Mouse (Mus musculus) ES-E14 (cell line): ENCODE results near the gene Gm973. TPM values are rescaled to one million over a fixed set of nuclear protein-coding genes. Genes with fewer than 3 reads are reported as not detected.

Experiments
- DNase-seq: peaks from one replicate; pipeline ENCODE4 v3.0.0-alpha.2; 2013; ENCODE audit warnings: low read depth, low spot score
- H3K27ac ChIP-seq: 2 replicates; pipeline ENCODE4 v1.5.1; 2012; ENCODE audit warnings: low read depth, mild to moderate bottlenecking, low read length, moderate library complexity, mixed read lengths; ENCODE audit not compliant: poor library complexity, insufficient read depth, severe bottlenecking
- H3K36me3 ChIP-seq: 2 replicates; pipeline ENCODE4 v1.6.1; 2012; ENCODE audit warnings: mild to moderate bottlenecking, low read length, moderate library complexity, mixed read lengths; ENCODE audit not compliant: control insufficient read depth, poor library complexity, insufficient read depth, severe bottlenecking
- H3K4me1 ChIP-seq, 2 experiments: fragments of 150-350 bp in 1 of 2; sonication (generic) in 1 of 2; 2 replicates each; pipeline ENCODE4 v1.6.1; 2012; ENCODE audit warnings: low read length in 2 of 2, mild to moderate bottlenecking in 1 of 2, mixed read lengths in 1 of 2; ENCODE audit not compliant: control insufficient read depth in 2 of 2, insufficient read depth in 2 of 2, poor library complexity in 1 of 2
- H3K4me3 ChIP-seq, 2 experiments: fragments of 150-350 bp in 1 of 2; sonication (generic) in 1 of 2; 2 replicates each; pipeline ENCODE4 v1.5.1; 2012; ENCODE audit warnings: low read length in 2 of 2, low read depth in 1 of 2, mild to moderate bottlenecking in 1 of 2, mixed read lengths in 1 of 2; ENCODE audit not compliant: insufficient read depth in 1 of 2, poor library complexity in 1 of 2, severe bottlenecking in 1 of 2
- H3K9ac ChIP-seq: 2 replicates; pipeline ENCODE4 v1.6.1; 2012; ENCODE audit warnings: low read depth, mild to moderate bottlenecking, low read length, mixed read lengths; ENCODE audit not compliant: poor library complexity, insufficient read depth, severe bottlenecking
- H3K9me3 ChIP-seq: fragments of 150-350 bp; sonication (generic); 2 replicates; pipeline ENCODE4 v1.6.1; 2012; ENCODE audit warnings: low read depth, mild to moderate bottlenecking, low read length; ENCODE audit not compliant: control insufficient read depth, insufficient read depth
- CHD2 ChIP-seq: IDR thresholded peaks from 2 replicates; pipeline ENCODE4 v1.6.1; 2014; ENCODE audit warnings: mild to moderate bottlenecking, low read depth, low read length, inconsistent platforms
- HCFC1 ChIP-seq: IDR thresholded peaks from 2 replicates; pipeline ENCODE4 v1.6.1; 2012; ENCODE audit warnings: low read length, inconsistent platforms, borderline replicate concordance; ENCODE audit not compliant: insufficient read depth
- MAFK ChIP-seq: IDR thresholded peaks from 2 replicates; pipeline ENCODE4 v1.6.1; 2014; ENCODE audit warnings: mild to moderate bottlenecking, low read depth, low read length, inconsistent platforms; ENCODE audit not compliant: insufficient read depth
- ZC3H11A ChIP-seq: IDR thresholded peaks from 2 replicates; pipeline ENCODE4 v1.6.1; 2012; ENCODE audit warnings: low read depth, mild to moderate bottlenecking, inconsistent platforms, low read length, borderline replicate concordance
- ZNF384 ChIP-seq: IDR thresholded peaks from 2 replicates; pipeline ENCODE4 v1.6.1; 2012; ENCODE audit warnings: low read depth, low read length, inconsistent platforms
- in situ Hi-C, 2 experiments: fragments of 600-800 bp; cut with MboI; formaldehyde crosslinking; loops; one replicate each; pipeline ENCODE4 v1.15.1; 2025; ENCODE audit warnings: low sequenced_read_pairs in 2 of 2, inconsistent platforms in 1 of 2; ENCODE audit not compliant: unreplicated experiment in 2 of 2
- total RNA-seq: library from RNA; depleted of rRNA; stranded (reverse); fragments of 300-350 nt; gene quantifications from 2 replicates; pipeline ENCODE4 v1.2.3, GENCODE M21; 2012

Gene Gm973
- total RNA-seq, 1 experiment, result 5.8 TPM

- H3K9ac ChIP-seq, result no peak overlapping the region
- no peak overlapping the region for H3K4me3 ChIP-seq
- no peaks in the 10 kb centered on the region for H3K9me3 ChIP-seq
- H3K4me1 ChIP-seq, result peaks cover 0 to 5% of the 10 kb centered on the region in 2 experiments; a peak in 1 of 4 replicates
- DNase-seq, result no peak
- TF ChIP-seq CHD2 (no peak), ZC3H11A (no peak), MAFK (no peak), ZNF384 (no peak), HCFC1 (no peak)
- H3K36me3 ChIP-seq, result no peaks in the 10 kb centered on the region
- H3K27ac ChIP-seq, result no peak overlapping the region
- in situ Hi-C loops, result no loop called here
Observed at GRCm38 (mm10) chr1:59595609-59596008, 79.5 kb downstream of the Gm973 start.

DNA sequence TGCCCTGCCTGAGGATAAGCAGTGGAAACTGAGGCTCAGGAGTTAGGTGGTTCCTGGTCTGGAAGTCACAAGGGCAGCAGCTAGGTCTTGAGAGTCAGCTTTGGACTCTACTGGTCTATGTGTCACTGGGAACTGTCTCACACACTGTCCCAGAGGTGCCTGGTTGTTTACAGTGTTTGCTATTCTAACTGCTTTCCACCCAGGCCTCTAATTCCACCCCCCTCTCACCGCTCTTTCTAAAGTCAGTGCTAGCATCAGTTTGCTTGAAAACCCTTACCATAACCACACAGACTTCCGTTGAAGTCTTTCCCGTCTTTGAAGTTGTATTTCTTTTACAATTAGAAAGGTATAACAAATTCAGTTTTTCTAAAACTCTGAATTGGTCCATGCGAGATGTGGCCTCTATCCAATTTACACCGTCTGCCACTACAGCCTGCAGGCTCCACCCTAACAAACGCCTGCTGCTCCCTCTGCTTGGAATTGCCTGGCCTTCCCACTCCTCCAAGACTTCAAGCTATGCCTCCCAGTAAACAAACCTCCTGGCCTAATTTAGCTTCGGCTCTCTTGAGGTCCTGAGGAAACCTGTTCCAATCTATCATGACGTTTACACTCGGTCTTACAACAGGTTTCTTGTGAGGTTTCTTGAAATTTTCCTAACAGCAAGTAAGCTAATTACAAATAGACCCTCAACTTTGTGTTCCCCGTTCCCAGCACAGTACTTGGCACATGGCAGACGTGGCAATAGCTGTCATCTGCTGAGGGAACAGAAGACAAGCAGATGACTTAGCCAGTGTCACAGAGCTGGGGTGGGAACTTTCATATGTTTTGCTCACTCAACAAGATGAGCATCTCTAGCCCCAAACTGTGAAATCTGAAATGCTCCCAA, 86.7 kb downstream of the Gm973 start:
- no peaks in the 10 kb centered on the region for H3K36me3 ChIP-seq
- no peak overlapping the region for H3K27ac ChIP-seq
- DNase-seq, result no peak
- no peak overlapping the region for H3K4me3 ChIP-seq
- H3K9me3 ChIP-seq, result no peaks in the 10 kb centered on the region
- H3K9ac ChIP-seq, result no peak overlapping the region
- peaks cover 0 to 6% of the 10 kb centered on the region in 2 experiments; a peak in 3 of 4 replicates for H3K4me1 ChIP-seq
- TF ChIP-seq CHD2, result no peak
- TF ChIP-seq ZNF384, result no peak
- no peak for TF ChIP-seq HCFC1
- no peak for TF ChIP-seq MAFK
- TF ChIP-seq ZC3H11A, result no peak
- in situ Hi-C loops, result loop anchor here in 1 of 2 experiments (25.0 kb wide), 1 partner anchor 340 kb away; the partner anchor contains the start of gene Cdk15

DNA sequence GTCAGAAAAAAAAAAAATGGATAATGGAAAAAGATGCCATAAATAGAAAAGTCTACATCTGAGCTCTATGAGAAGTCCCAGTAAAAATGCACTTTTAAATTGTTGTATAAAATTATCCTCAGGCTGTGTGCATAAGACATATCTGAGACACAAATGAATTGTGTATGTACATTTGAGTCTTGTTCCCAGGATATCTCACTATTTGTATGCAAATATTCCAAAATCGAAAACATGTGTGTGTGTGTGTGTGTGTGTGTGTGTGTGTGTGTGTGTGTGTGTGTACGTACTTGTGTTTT, 87.3 kb downstream of the Gm973 start:
- no peak overlapping the region for H3K27ac ChIP-seq
- no peak overlapping the region for H3K9ac ChIP-seq
- peaks cover 0 to 10% of the 10 kb centered on the region in 2 experiments; a peak in 3 of 4 replicates for H3K4me1 ChIP-seq
- H3K4me3 ChIP-seq, result no peak overlapping the region
- no peak for TF ChIP-seq MAFK
- no peak for TF ChIP-seq CHD2
- TF ChIP-seq ZC3H11A, result no peak
- TF ChIP-seq ZNF384, result no peak
- no peak for TF ChIP-seq HCFC1
- DNase-seq, result no peak
- in situ Hi-C loops, result loop anchor here in 1 of 2 experiments (25.0 kb wide), 1 partner anchor 341 kb away; the partner anchor contains the start of gene Cdk15
- H3K9me3 ChIP-seq, result no peaks in the 10 kb centered on the region
- no peaks in the 10 kb centered on the region for H3K36me3 ChIP-seq

- no peak overlapping the region for H3K27ac ChIP-seq
- no peaks in the 10 kb centered on the region for H3K36me3 ChIP-seq
- TF ChIP-seq MAFK, result no peak
- H3K4me1 ChIP-seq, result peaks cover 0 to 10% of the 10 kb centered on the region in 2 experiments; a peak in 3 of 4 replicates
- in situ Hi-C loops, result loop anchor here in 1 of 2 experiments (25.0 kb wide), 1 partner anchor 342 kb away; the partner anchor contains the start of gene Cdk15
- peak overlapping the region in 1 of 2 experiments; percentile 26; a peak in 1 of 4 replicates for H3K4me3 ChIP-seq
- peak overlapping the region; percentile 27; the same call in 1 of the 2 replicates for H3K9ac ChIP-seq
- no peaks in the 10 kb centered on the region for H3K9me3 ChIP-seq
- DNase-seq, result no peak
Observed at GRCm38 (mm10) chr1:59603893-59604292, 87.8 kb downstream of the Gm973 start.
